Mouse (Mus musculus) embryonic facial prominence, embryonic 10.5 days (tissue): Measurements from ENCODE around the gene Pak1. TPM values are rescaled to one million over a fixed set of nuclear protein-coding genes. Genes with fewer than 3 reads are reported as not detected.

Experiments used
- DNase-seq: peaks from one replicate; pipeline ENCODE4 v3.0.0-alpha.2; 2017; ENCODE audit warnings: low spot score
- H3K27ac ChIP-seq: fragments of 300-500 bp; sonication (generic); replicated peaks from 2 replicates; pipeline ENCODE4 v1.5.1; 2016; ENCODE audit warnings: mild to moderate bottlenecking
- H3K27me3 ChIP-seq: fragments of 300-500 bp; sonication (generic); replicated peaks from 2 replicates; pipeline ENCODE4 v1.6.1; 2016; ENCODE audit warnings: low read depth, mild to moderate bottlenecking; ENCODE audit not compliant: poor library complexity, severe bottlenecking
- H3K36me3 ChIP-seq: fragments of 300-500 bp; sonication (generic); replicated peaks from 2 replicates; pipeline ENCODE4 v1.6.1; 2016; ENCODE audit warnings: mild to moderate bottlenecking, moderate library complexity
- H3K4me1 ChIP-seq: fragments of 300-500 bp; sonication (generic); 2 replicates; pipeline ENCODE4 v1.6.1; 2016
- H3K4me3 ChIP-seq: fragments of 300-500 bp; sonication (generic); 2 replicates; pipeline ENCODE4 v1.5.1; 2016; ENCODE audit warnings: mild to moderate bottlenecking, moderate library complexity
- H3K9me3 ChIP-seq: fragments of 300-500 bp; sonication (generic); 2 replicates; pipeline ENCODE4 v1.6.1; 2016; ENCODE audit warnings: mild to moderate bottlenecking
- WGBS: fragments of 180-500 bp; shearing (Covaris S2); methylation state at CpG from one replicate; pipeline ENCODE4 v1.1.7; 2016; 5-methylcytosine and 5-hydroxymethylcytosine counted together
- polyA plus RNA-seq: library from polyadenylated mRNA; unstranded; fragments of >200 nt; fragmentation: Nextera tagmentation; extraction: Ambion mirVana; gene quantifications from 2 replicates; pipeline ENCODE4 v1.2.1, GENCODE M21; 2016

Gene Pak1
- polyA plus RNA-seq, 1 experiment from 2014 or later = 43.6 TPM

DNA sequence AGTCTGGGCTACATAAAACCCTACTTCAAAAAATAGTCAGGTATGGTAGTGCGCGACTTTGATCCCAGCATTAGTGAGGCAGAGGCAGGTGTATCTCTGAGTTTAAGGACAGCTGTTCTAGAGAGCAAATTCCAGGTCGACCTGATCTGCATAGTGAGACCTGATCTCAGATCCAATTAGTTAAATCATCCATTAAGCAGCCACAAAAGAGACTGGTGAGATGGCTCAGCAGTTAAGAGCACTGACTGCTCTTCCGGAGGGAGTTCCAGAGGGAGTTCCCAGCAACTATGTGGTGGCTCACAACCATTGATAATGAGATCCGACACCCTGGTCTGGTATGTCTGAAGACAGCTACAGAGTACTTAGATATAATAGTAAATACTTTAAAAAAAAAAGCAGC is 4.8 kb upstream of the Pak1 start:
- Histone ChIP-seq H3K36me3 (no peaks in the 10 kb centered on the region), H3K4me3 (no peak overlapping the region), H3K27ac (no peak overlapping the region), H3K9me3 (no peaks in the 10 kb centered on the region), H3K27me3 (peaks cover 15% of the 10 kb centered on the region), H3K4me1 (no peaks in the 10 kb centered on the region)
- DNase-seq = no peak
- WGBS = 62% methylated on average over 5 of the region's 5 CpGs

DNA sequence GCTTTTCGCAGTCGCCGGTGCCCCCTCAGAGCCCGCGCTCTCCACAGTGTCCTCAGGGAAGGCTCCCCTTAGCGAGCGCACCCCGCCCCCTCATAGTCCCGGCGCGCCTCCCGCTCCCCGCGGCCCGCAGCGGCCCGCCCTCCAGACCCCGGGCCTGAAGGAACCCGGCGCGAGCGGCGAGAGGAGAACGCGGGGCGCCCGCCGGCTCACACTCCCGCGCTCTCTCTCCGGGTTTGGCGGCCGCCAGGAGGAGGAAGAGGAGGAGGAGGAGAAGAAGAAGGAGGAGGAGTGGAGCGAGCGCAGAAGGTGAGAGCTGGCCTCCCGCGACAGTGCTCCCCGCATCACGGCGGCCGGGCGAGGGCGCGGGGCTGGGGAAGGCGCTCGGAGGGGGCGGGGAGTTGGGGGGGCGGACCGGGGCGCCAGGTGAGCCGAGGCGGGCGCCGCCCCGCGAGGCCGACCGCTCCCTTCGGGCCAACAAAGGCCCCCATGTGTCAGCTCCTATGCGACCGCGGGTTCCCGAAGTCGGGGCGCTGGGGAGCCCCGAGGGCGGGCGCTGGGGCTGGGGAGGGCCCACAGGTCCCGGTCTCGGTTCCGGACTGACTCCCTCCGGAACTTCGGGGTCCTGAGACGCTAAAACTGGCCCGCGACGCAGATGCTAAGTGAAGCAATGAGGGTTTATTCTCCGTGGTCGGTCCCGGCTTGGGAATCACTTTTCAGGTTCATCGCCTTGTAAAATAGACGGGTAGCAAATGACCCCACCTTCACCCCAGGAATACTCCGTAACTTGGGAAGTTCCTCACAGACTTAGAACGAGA is 535 bp downstream of the Pak1 start:
- peak overlapping the region; percentile 94 for H3K4me3 ChIP-seq
- H3K4me1 ChIP-seq = peaks cover 17% of the 10 kb centered on the region
- H3K36me3 ChIP-seq = no peaks in the 10 kb centered on the region
- no peaks in the 10 kb centered on the region for H3K9me3 ChIP-seq
- no peak for DNase-seq
- peak overlapping the region; percentile 91 for H3K27ac ChIP-seq
- H3K27me3 ChIP-seq = peaks cover 36% of the 10 kb centered on the region
- WGBS = under 1% methylated on average over 83 of the region's 84 CpGs

DNA sequence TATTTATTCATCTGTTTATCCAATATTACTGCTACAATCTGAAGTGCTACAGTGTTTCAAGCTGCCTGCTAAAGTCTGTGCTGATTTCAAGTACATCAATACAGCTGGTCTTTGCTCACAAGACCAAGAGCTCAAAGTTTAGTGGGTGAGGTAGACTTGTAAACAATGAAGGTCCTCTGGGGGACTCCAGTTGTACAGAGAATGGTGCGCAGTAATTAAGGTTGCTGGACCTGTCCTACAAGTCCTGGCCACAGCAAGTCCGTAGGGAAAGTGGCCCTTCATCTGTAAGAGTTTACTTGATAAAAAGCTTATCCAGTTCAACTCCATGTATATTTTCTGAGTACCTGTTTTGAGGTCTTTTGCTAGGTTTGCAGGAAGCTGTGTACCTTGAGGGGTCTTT is 1.9 kb downstream of the Pak1 start:
- DNase-seq = no peak
- Histone ChIP-seq H3K27ac (no peak overlapping the region), H3K4me1 (peaks cover 17% of the 10 kb centered on the region), H3K4me3 (peak overlapping the region; percentile 94), H3K27me3 (peaks cover 36% of the 10 kb centered on the region), H3K9me3 (no peaks in the 10 kb centered on the region), H3K36me3 (no peaks in the 10 kb centered on the region)
- WGBS = 44% methylated on average over 2 of the region's 2 CpGs

DNA sequence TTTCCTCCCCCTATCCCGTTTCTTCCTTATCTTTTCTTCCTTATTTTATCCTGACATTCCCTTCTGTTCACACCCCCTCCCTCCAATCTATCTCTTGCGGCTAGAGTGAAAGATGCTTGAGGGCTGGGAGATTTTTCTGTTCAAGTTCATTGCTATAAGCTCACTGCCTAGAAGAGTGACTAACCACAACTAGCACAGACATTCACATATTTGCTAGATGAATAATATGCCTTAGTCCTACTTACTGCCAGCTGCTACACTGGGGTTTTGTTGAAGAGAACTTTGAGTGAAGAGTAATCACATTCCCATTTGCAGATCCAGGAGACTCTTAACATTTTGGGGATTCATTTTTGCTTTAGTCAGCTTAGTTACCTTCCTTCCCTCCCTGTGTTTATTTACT is 4.0 kb downstream of the Pak1 start:
- no peak for DNase-seq
- 58% methylated on average over 2 of the region's 2 CpGs for WGBS
- H3K4me1 ChIP-seq = peaks cover 17% of the 10 kb centered on the region

DNA sequence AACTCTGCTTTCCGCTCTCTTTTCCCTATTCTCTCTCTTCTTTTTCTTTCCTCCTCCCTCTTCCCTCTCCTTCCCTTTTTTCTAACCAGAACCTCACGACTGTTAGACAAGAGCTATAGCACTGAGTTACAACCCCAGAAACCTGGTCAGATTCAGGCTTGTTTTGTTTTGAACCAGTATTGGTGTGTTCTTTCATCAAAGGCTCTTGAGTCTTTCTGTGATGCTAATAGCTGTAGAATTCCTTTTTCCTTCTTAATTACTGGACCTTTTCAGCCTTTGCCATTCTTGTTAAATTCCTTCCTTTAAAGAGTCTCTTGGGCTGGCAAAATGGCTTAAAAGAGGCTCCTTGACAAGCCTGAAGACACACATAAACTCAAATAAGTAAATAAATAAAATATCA is 14.8 kb downstream of the Pak1 start:
- Histone ChIP-seq H3K4me3 (no peak overlapping the region), H3K9me3 (no peaks in the 10 kb centered on the region), H3K27me3 (no peaks in the 10 kb centered on the region), H3K27ac (no peak overlapping the region; the same call in 1 of the 2 replicates), H3K4me1 (peaks cover 22% of the 10 kb centered on the region), H3K36me3 (no peaks in the 10 kb centered on the region)
- 55% methylated on average over 2 of the region's 2 CpGs for WGBS
- DNase-seq = no peak

More for the DNA sequence above, 4.0 kb downstream of the Pak1 start:
- no peaks in the 10 kb centered on the region for H3K9me3 ChIP-seq
- no peak overlapping the region for H3K27ac ChIP-seq
- H3K27me3 ChIP-seq = peaks cover 21% of the 10 kb centered on the region
- no peaks in the 10 kb centered on the region for H3K36me3 ChIP-seq
- H3K4me3 ChIP-seq = no peak overlapping the region

DNA sequence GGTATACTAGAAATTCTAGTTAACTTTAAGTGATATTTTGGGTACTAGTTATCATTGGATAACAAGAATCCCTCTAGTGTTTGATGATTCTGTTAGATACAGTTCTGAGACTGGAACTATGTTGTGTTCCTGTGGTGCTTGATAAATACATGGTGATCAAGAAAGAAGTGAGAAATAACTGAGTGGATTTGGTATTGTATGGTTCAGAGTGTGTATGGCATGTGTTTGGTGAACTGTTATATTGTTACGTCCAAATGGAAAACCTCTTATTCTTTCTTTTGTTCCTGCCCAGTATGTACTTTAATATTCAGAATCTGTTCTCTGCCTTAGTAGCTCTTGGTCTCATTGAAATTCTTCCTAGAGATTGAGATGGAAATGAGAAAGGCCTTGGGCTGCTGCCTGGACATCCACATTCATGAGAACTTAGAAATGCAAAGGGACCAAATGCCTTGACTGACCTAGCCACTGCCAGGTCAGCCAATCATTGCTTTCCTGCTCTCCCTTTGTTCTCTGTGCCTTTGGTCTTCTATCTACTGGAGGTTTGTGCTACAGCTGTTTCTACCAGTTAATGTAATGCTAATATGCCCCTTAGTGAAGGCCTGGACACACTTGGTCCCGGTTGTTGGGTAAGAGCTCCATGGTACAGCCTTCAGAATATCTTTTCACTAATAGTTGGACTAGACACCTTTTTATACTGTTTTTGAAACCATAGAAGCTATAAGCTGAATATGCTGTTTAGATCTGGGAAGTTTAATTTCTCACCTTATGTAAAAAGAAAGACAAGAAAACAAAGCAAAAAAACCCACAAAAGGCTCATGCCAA is 16.1 kb downstream of the Pak1 start:
- Histone ChIP-seq H3K9me3 (no peaks in the 10 kb centered on the region), H3K27ac (peak overlapping the region; percentile 59; the same call in 1 of the 2 replicates), H3K4me1 (peaks cover 15% of the 10 kb centered on the region), H3K4me3 (no peak overlapping the region), H3K36me3 (no peaks in the 10 kb centered on the region), H3K27me3 (no peaks in the 10 kb centered on the region)
- no peak for DNase-seq
- WGBS = 48% methylated on average over 2 of the region's 2 CpGs

DNA sequence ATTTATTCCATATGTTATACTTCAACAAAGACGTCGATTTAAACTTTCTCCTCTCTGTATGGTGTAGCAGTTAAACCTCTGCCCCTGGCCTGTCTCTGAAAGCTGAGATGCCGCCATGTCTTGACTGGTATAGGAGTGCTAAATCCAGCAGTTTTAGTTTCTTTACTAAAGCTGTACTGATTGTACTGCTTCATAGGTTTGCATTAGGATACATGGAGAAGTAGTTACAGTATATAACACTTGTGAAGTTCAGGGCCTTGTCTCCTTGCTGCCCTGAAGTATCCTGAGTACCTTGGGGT is 16.7 kb downstream of the Pak1 start:
- H3K27me3 ChIP-seq = no peaks in the 10 kb centered on the region
- H3K27ac ChIP-seq = peak overlapping the region; percentile 59; the same call in 1 of the 2 replicates
- H3K36me3 ChIP-seq = no peaks in the 10 kb centered on the region
- WGBS = 48% methylated on average over 3 of the region's 3 CpGs
- H3K4me3 ChIP-seq = no peak overlapping the region
- H3K9me3 ChIP-seq = no peaks in the 10 kb centered on the region
- peaks cover 9% of the 10 kb centered on the region for H3K4me1 ChIP-seq
- no peak for DNase-seq

DNA sequence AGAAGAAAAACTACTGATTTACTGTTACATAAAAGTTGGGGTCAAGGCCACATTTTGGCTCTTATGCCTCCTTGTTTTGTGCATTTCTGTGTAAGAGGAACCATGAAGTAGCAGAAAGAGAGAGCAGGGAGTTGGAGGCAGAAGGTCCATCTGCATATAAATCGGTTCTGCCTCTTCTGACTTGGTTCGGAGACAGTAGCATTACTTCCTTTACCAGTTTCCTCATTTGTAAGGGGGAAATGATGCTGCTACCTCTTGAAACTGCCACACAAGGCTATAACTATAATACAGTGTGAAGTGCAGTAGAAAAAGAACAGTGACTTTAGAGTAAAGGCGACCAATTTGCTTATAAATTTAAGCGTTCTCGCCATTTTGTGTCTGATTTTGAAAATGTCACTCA is 21.0 kb downstream of the Pak1 start:
- no peak for DNase-seq
- Histone ChIP-seq H3K36me3 (no peaks in the 10 kb centered on the region), H3K4me1 (peaks cover 8% of the 10 kb centered on the region), H3K27me3 (no peaks in the 10 kb centered on the region), H3K4me3 (no peak overlapping the region), H3K9me3 (no peaks in the 10 kb centered on the region), H3K27ac (no peak overlapping the region)
- WGBS = 80% methylated on average over 5 of the region's 5 CpGs

DNA sequence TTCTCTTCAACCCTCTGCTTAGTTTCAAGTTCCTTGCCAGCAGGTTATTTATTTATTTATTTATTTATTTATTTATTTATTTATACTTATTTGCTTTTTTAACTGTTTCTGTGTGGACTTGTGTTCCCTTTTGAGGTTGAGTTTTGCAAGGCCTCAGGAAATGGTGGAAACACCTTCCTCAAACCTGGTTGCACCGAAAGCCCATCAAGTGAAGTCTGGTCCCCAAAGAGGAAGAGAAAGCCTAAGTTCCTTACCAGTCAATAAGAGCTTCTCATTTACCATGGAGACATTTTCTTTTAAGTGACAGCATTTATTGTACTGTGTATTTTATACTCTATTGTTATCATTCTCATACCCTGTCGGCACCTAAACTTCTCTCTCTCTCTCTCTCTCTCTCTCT is 33.5 kb downstream of the Pak1 start:
- no peak overlapping the region for H3K4me3 ChIP-seq
- H3K27me3 ChIP-seq = no peaks in the 10 kb centered on the region
- no peaks in the 10 kb centered on the region for H3K9me3 ChIP-seq
- no peaks in the 10 kb centered on the region for H3K36me3 ChIP-seq
- no peaks in the 10 kb centered on the region for H3K4me1 ChIP-seq
- DNase-seq = no peak
- no peak overlapping the region for H3K27ac ChIP-seq
- 93% methylated on average over 2 of the region's 2 CpGs for WGBS

DNA sequence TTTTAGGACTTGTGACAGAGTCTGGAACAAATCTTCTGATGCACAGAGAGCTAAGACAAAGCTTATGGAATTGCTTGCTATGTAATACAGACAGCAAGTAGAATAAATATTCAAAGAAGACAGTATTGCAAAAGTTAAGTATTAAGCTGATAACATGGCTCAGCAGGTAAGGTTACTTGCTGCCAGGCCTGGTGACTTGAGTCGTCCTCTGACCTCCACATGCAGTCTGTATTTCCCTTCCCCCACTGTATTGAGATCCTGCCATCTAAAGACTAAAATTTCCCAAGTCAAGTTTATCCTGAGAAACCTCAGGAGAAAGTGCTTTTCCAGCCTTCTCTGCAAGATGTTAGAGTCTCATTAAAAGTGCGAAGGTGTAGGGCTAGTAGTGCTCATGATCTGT is 40.8 kb downstream of the Pak1 start:
- DNase-seq = no peak
- Histone ChIP-seq H3K36me3 (no peaks in the 10 kb centered on the region), H3K27ac (no peak overlapping the region), H3K27me3 (no peaks in the 10 kb centered on the region), H3K4me3 (no peak overlapping the region), H3K4me1 (no peaks in the 10 kb centered on the region), H3K9me3 (no peaks in the 10 kb centered on the region)
- 78% methylated on average over 2 of the region's 2 CpGs for WGBS

DNA sequence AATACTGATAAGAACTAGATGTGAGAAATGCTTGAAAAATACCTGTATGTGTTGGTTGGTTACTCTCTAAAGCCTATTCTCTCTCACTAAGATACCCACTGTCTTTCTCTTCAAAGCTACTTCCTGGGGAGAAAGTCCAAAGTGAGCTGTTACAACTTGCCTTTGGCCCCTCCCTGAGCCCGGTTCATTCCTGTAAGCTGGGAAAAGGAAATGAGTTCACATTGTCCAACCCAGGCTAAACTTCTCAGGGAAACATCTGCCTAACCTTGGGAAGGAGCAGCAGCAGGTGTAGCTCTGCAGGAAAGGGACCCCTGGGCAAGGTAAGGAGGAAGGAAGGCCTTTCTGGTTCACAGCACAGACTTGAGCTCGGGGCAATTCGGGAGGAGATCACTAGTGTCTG is 42.4 kb downstream of the Pak1 start:
- WGBS = 78% methylated on average over 3 of the region's 3 CpGs
- no peak for DNase-seq
- H3K4me3 ChIP-seq = no peak overlapping the region

DNA sequence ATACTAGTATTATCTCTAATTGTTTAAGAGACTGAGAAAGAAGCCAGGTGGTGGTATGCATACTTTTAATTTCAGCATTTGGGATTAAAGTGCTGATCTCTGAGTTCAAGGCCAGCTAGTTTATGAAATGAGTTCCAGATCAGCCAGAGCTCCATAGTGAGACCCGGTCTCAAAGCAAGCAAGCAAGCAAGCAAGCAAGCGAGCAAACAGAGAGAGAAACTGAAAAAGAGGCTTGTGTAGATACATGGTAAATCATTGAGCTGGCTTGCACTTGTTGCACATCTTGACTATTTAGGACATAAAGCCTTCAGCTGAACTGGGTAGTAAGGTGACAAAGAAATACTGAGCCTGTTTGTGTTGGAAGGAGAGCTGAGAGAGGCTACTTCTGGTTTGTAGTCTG is 44.6 kb downstream of the Pak1 start:
- H3K4me1 ChIP-seq = no peaks in the 10 kb centered on the region
- DNase-seq = no peak
- WGBS = 84% methylated on average over 2 of the region's 2 CpGs

More for the DNA sequence above, 42.4 kb downstream of the Pak1 start:
- no peaks in the 10 kb centered on the region for H3K4me1 ChIP-seq
- no peaks in the 10 kb centered on the region for H3K36me3 ChIP-seq
- H3K9me3 ChIP-seq = no peaks in the 10 kb centered on the region
- no peaks in the 10 kb centered on the region for H3K27me3 ChIP-seq
- no peak overlapping the region for H3K27ac ChIP-seq

DNA sequence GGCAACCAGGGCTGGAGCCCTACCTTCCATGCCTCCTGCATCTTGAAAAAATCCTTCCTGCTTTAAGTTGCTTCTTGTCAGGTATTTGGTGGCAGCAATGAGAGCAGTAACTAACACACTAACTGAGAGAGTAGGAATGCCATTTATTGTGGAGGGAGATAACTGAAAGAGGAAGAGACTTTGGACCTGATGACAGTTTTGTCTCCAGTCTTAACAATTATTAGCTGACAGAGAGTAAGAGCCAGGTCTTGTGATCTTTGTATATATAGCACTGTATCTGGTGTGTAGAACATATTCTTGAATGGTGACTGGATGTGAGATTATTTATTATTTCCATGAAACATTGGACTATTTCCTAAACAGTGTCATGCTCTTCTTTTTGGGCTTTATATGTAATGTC is 50.2 kb downstream of the Pak1 start:
- no peak overlapping the region for H3K4me3 ChIP-seq
- DNase-seq = no peak
- H3K9me3 ChIP-seq = no peaks in the 10 kb centered on the region
- H3K27me3 ChIP-seq = no peaks in the 10 kb centered on the region
- no peak overlapping the region for H3K27ac ChIP-seq
- H3K36me3 ChIP-seq = no peaks in the 10 kb centered on the region
- peaks cover 14% of the 10 kb centered on the region for H3K4me1 ChIP-seq

More for the DNA sequence above, 44.6 kb downstream of the Pak1 start:
- H3K36me3 ChIP-seq = no peaks in the 10 kb centered on the region
- H3K27me3 ChIP-seq = no peaks in the 10 kb centered on the region
- no peak overlapping the region for H3K4me3 ChIP-seq
- H3K9me3 ChIP-seq = no peaks in the 10 kb centered on the region
- H3K27ac ChIP-seq = no peak overlapping the region
